Mouse (Mus musculus): ENCODE measurements at regions not wholly inside any gene's neighbourhood (a gene's known extent, or its start where the extent isn't known, plus 50 kb on each side); places are given as distances from the start of the nearest gene placed in this dataset.

GRCm38 (mm10) chr2:46358225-46358624, 1241.0 kb upstream of the Zeb2 start:
- Histone ChIP-seq H3K4me3 (replicated peaks) (no peak overlapping the region), H3K9me3 (no peaks in the 10 kb centered on the region), H3K27ac (no peak overlapping the region), H3K4me2 (no peak overlapping the region), H3K36me3 (no peaks in the 10 kb centered on the region), H3K4me1 (replicated peaks) (no peaks in the 10 kb centered on the region), H3K27me3 (no peaks in the 10 kb centered on the region), H3K9ac (replicated peaks) (no peak overlapping the region)
- 70% methylated on average over 3 of the region's 3 CpGs for WGBS
- ATAC-seq (ENCODE audit: insufficient number of reproducible peaks, insufficient read depth, low FRiP score, low TSS enrichment, low read depth): no peak

- H3K27ac ChIP-seq: no peak overlapping the region
- H3K27me3 ChIP-seq: no peaks in the 10 kb centered on the region
- no peak overlapping the region for H3K4me3 ChIP-seq (replicated peaks)
- ATAC-seq (ENCODE audit: insufficient number of reproducible peaks, insufficient read depth, low FRiP score, low TSS enrichment, low read depth): no peak
- WGBS: 82% methylated on average over 3 of the region's 3 CpGs
- H3K9me3 ChIP-seq: no peaks in the 10 kb centered on the region
- no peaks in the 10 kb centered on the region for H3K36me3 ChIP-seq
- H3K4me1 ChIP-seq (replicated peaks): no peaks in the 10 kb centered on the region
- H3K4me2 ChIP-seq: no peak overlapping the region
- no peak overlapping the region for H3K9ac ChIP-seq (replicated peaks)
These were observed 1239.5 kb upstream of the Zeb2 start for GRCm38 (mm10) chr2:46356651-46357050.

GRCm38 (mm10) chr2:46340694-46341093, 1223.5 kb upstream of the Zeb2 start:
- Histone ChIP-seq H3K4me2 (no peak overlapping the region), H3K9me3 (no peaks in the 10 kb centered on the region), H3K9ac (replicated peaks) (no peak overlapping the region), H3K4me3 (replicated peaks) (no peak overlapping the region), H3K36me3 (no peaks in the 10 kb centered on the region), H3K27me3 (no peaks in the 10 kb centered on the region), H3K27ac (no peak overlapping the region), H3K4me1 (replicated peaks) (no peaks in the 10 kb centered on the region)
- no peak for ATAC-seq (ENCODE audit: insufficient number of reproducible peaks, insufficient read depth, low FRiP score, low TSS enrichment, low read depth)
- 90% methylated on average over 4 of the region's 4 CpGs for WGBS

GRCm38 (mm10) chr2:46316666-46317065, 1199.5 kb upstream of the Zeb2 start:
- Histone ChIP-seq H3K27me3 (no peaks in the 10 kb centered on the region), H3K36me3 (no peaks in the 10 kb centered on the region), H3K4me3 (replicated peaks) (no peak overlapping the region), H3K9ac (replicated peaks) (no peak overlapping the region), H3K9me3 (no peaks in the 10 kb centered on the region), H3K4me2 (no peak overlapping the region), H3K27ac (no peak overlapping the region), H3K4me1 (replicated peaks) (no peaks in the 10 kb centered on the region)
- ATAC-seq (ENCODE audit: insufficient number of reproducible peaks, insufficient read depth, low FRiP score, low TSS enrichment, low read depth): no peak
- 84% methylated on average over 2 of the region's 2 CpGs for WGBS

- Histone ChIP-seq H3K9me3 (no peaks in the 10 kb centered on the region), H3K27ac (no peak overlapping the region), H3K27me3 (no peaks in the 10 kb centered on the region), H3K4me3 (replicated peaks) (no peak overlapping the region), H3K36me3 (no peaks in the 10 kb centered on the region), H3K9ac (replicated peaks) (no peak overlapping the region), H3K4me1 (replicated peaks) (no peaks in the 10 kb centered on the region), H3K4me2 (no peak overlapping the region)
- WGBS: 93% methylated on average over 3 of the region's 3 CpGs
- ATAC-seq (ENCODE audit: insufficient number of reproducible peaks, insufficient read depth, low FRiP score, low TSS enrichment, low read depth): no peak
These were observed 1198.0 kb upstream of the Zeb2 start for GRCm38 (mm10) chr2:46315243-46315642.

- H3K9me3 ChIP-seq: no peaks in the 10 kb centered on the region
- 83% methylated on average over 2 of the region's 2 CpGs for WGBS
- no peak overlapping the region for H3K9ac ChIP-seq (replicated peaks)
- no peaks in the 10 kb centered on the region for H3K4me1 ChIP-seq (replicated peaks)
- ATAC-seq (ENCODE audit: insufficient number of reproducible peaks, insufficient read depth, low FRiP score, low TSS enrichment, low read depth): no peak
- no peak overlapping the region for H3K27ac ChIP-seq
- no peaks in the 10 kb centered on the region for H3K36me3 ChIP-seq
- no peak overlapping the region for H3K4me2 ChIP-seq
- no peaks in the 10 kb centered on the region for H3K27me3 ChIP-seq
- no peak overlapping the region for H3K4me3 ChIP-seq (replicated peaks)
These were observed 1190.5 kb upstream of the Zeb2 start for GRCm38 (mm10) chr2:46307582-46308153.

- no peak overlapping the region for H3K9ac ChIP-seq (replicated peaks)
- H3K4me3 ChIP-seq (replicated peaks): no peak overlapping the region
- no peaks in the 10 kb centered on the region for H3K4me1 ChIP-seq (replicated peaks)
- no peaks in the 10 kb centered on the region for H3K36me3 ChIP-seq
- H3K4me2 ChIP-seq: no peak overlapping the region
- H3K27me3 ChIP-seq: no peaks in the 10 kb centered on the region
- no peak for ATAC-seq (ENCODE audit: insufficient number of reproducible peaks, insufficient read depth, low FRiP score, low TSS enrichment, low read depth)
- no peaks in the 10 kb centered on the region for H3K9me3 ChIP-seq
- no peak overlapping the region for H3K27ac ChIP-seq
- WGBS: 76% methylated on average over 1 of the region's 1 CpGs
These were observed 1185.4 kb upstream of the Zeb2 start for GRCm38 (mm10) chr2:46302627-46303026.

GRCm38 (mm10) chr2:46297274-46297843, 1180.2 kb upstream of the Zeb2 start:
- H3K36me3 ChIP-seq: no peaks in the 10 kb centered on the region
- ATAC-seq (ENCODE audit: insufficient number of reproducible peaks, insufficient read depth, low FRiP score, low TSS enrichment, low read depth): no peak
- no peaks in the 10 kb centered on the region for H3K27me3 ChIP-seq
- 65% methylated on average over 2 of the region's 2 CpGs for WGBS
- H3K9ac ChIP-seq (replicated peaks): no peak overlapping the region
- no peak overlapping the region for H3K4me2 ChIP-seq
- no peak overlapping the region for H3K4me3 ChIP-seq (replicated peaks)
- no peaks in the 10 kb centered on the region for H3K9me3 ChIP-seq
- H3K4me1 ChIP-seq (replicated peaks): no peaks in the 10 kb centered on the region
- H3K27ac ChIP-seq: no peak overlapping the region

- 88% methylated on average over 5 of the region's 5 CpGs for WGBS
- Histone ChIP-seq H3K9ac (replicated peaks) (no peak overlapping the region), H3K9me3 (no peaks in the 10 kb centered on the region), H3K27ac (no peak overlapping the region), H3K4me1 (replicated peaks) (no peaks in the 10 kb centered on the region), H3K4me3 (replicated peaks) (no peak overlapping the region), H3K27me3 (no peaks in the 10 kb centered on the region), H3K36me3 (no peaks in the 10 kb centered on the region), H3K4me2 (no peak overlapping the region)
- ATAC-seq (ENCODE audit: insufficient number of reproducible peaks, insufficient read depth, low FRiP score, low TSS enrichment, low read depth): no peak
These were observed 1166.9 kb upstream of the Zeb2 start for GRCm38 (mm10) chr2:46283929-46284598.

- Histone ChIP-seq H3K4me2 (no peak overlapping the region), H3K36me3 (no peaks in the 10 kb centered on the region)
These were observed 1163.6 kb upstream of the Zeb2 start for GRCm38 (mm10) chr2:46280822-46281221.

GRCm38 (mm10) chr2:46261618-46262017, 1144.4 kb upstream of the Zeb2 start:
- Histone ChIP-seq H3K4me3 (replicated peaks) (no peak overlapping the region), H3K27ac (no peak overlapping the region), H3K27me3 (no peaks in the 10 kb centered on the region), H3K4me2 (no peak overlapping the region), H3K36me3 (no peaks in the 10 kb centered on the region), H3K9me3 (no peaks in the 10 kb centered on the region), H3K9ac (replicated peaks) (no peak overlapping the region), H3K4me1 (replicated peaks) (no peaks in the 10 kb centered on the region)
- 98% methylated on average over 1 of the region's 1 CpGs for WGBS
- no peak for ATAC-seq (ENCODE audit: insufficient number of reproducible peaks, insufficient read depth, low FRiP score, low TSS enrichment, low read depth)

More at GRCm38 (mm10) chr2:46280822-46281221, 1163.6 kb upstream of the Zeb2 start:
- H3K27me3 ChIP-seq: no peaks in the 10 kb centered on the region
- no peaks in the 10 kb centered on the region for H3K9me3 ChIP-seq
- H3K27ac ChIP-seq: no peak overlapping the region
- no peaks in the 10 kb centered on the region for H3K4me1 ChIP-seq (replicated peaks)
- H3K9ac ChIP-seq (replicated peaks): no peak overlapping the region
- H3K4me3 ChIP-seq (replicated peaks): no peak overlapping the region
- 70% methylated on average over 2 of the region's 2 CpGs for WGBS
- no peak for ATAC-seq (ENCODE audit: insufficient number of reproducible peaks, insufficient read depth, low FRiP score, low TSS enrichment, low read depth)

GRCm38 (mm10) chr2:46251562-46251961, 1134.4 kb upstream of the Zeb2 start:
- no peak for ATAC-seq (ENCODE audit: insufficient number of reproducible peaks, insufficient read depth, low FRiP score, low TSS enrichment, low read depth)
- WGBS: 92% methylated on average over 7 of the region's 7 CpGs
- H3K36me3 ChIP-seq: no peaks in the 10 kb centered on the region
- H3K4me2 ChIP-seq: no peak overlapping the region
- no peak overlapping the region for H3K9ac ChIP-seq (replicated peaks)
- H3K4me3 ChIP-seq (replicated peaks): no peak overlapping the region
- no peak overlapping the region for H3K27ac ChIP-seq
- no peaks in the 10 kb centered on the region for H3K27me3 ChIP-seq
- H3K9me3 ChIP-seq: no peaks in the 10 kb centered on the region
- H3K4me1 ChIP-seq (replicated peaks): no peaks in the 10 kb centered on the region

Data from limb, embryonic 12.5 days (tissue).